Mouse (Mus musculus): ENCODE results near the gene Adh7. TPM values are rescaled to one million over a fixed set of nuclear protein-coding genes. Genes with fewer than 3 reads are reported as not detected.

Adh7 gene
- polyA plus RNA-seq, 1 experiment = not detected

DNA sequence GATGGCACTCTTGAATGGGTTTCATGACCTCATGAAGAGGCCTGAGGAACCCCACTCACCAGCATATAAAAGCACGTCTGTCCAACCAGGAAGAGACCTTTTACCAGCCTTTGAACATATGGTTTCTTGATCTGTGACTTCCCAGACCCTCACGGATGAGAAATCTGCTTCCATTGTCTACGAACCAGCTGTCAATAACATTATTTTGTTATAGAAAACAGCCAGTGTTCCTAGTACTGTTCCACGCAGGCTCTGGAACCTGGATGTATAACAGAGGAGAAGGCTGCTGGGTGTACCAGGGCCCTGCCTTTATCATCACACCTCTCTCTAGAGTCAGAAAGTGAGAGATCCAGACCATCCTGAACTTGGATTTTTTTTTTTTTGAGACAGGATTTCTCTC, 29.7 kb downstream of the Adh7 start:
- Histone ChIP-seq H3K9me3 (no peaks in the 10 kb centered on the region), H3K27me3 (replicated peaks) (peaks cover 8% of the 10 kb centered on the region), H3K4me1 (no peaks in the 10 kb centered on the region), H3K36me3 (replicated peaks; ENCODE audit: low read length) (no peaks in the 10 kb centered on the region), H3K4me3 (replicated peaks) (no peak overlapping the region)
- TF ChIP-seq GATA1 (IDR thresholded peaks at IDR 0.05; ENCODE audit: borderline replicate concordance, low read length) = no peak
- TF ChIP-seq FLI1 (IDR thresholded peaks at IDR 0.05; ENCODE audit: low read length) = no peak

DNA sequence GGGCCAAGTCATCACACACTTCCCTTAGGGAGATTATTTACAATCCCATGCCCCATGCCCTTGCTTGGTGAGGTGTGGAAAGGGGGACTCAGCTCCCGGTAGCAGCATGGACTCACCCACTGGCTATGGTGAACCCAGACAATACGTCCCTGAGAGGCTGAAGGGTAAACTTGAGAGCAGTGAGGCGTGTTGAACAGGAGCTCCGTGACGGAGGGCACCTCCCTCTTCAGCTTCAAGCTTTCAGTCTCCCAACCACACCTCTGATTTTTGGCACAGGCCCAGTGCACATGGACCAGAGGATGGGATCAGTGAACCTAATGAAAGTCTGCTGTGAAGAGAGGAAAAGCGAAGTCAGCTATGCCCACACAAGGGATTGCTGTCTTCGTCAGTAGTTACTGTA, 30.5 kb downstream of the Adh7 start:
- TF ChIP-seq GATA1 (IDR thresholded peaks at IDR 0.05; ENCODE audit: borderline replicate concordance, low read length) (no peak), FLI1 (IDR thresholded peaks at IDR 0.05; ENCODE audit: low read length) (no peak)
- Histone ChIP-seq H3K36me3 (replicated peaks; ENCODE audit: low read length) (no peaks in the 10 kb centered on the region), H3K4me3 (replicated peaks) (no peak overlapping the region), H3K27me3 (replicated peaks) (peaks cover 5% of the 10 kb centered on the region), H3K9me3 (no peaks in the 10 kb centered on the region), H3K4me1 (no peaks in the 10 kb centered on the region)

DNA sequence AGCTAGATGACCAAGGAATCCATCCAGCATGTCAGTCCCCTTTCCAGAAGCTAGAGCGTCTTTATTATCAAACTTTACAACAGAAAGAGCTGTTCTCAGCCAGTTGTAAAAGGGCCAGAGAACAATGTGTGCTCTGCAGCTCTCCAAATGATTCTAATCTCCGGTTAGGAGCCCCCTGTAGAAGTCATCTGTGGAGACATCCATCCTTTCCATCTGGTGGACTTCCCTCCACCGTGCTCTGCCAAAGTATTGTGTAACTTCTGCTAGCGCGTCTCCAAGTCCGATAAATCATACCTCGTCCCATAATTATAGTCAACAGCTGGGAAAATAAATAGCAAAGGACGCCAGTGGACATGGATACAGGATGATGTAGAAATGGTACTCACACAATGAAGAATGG, 31.2 kb downstream of the Adh7 start:
- Histone ChIP-seq H3K4me3 (replicated peaks) (no peak overlapping the region), H3K4me1 (no peaks in the 10 kb centered on the region), H3K27me3 (replicated peaks) (peaks cover 5% of the 10 kb centered on the region), H3K9me3 (no peaks in the 10 kb centered on the region), H3K36me3 (replicated peaks; ENCODE audit: low read length) (no peaks in the 10 kb centered on the region)
- TF ChIP-seq GATA1 (IDR thresholded peaks at IDR 0.05; ENCODE audit: borderline replicate concordance, low read length) (no peak), FLI1 (IDR thresholded peaks at IDR 0.05; ENCODE audit: low read length) (no peak)

DNA sequence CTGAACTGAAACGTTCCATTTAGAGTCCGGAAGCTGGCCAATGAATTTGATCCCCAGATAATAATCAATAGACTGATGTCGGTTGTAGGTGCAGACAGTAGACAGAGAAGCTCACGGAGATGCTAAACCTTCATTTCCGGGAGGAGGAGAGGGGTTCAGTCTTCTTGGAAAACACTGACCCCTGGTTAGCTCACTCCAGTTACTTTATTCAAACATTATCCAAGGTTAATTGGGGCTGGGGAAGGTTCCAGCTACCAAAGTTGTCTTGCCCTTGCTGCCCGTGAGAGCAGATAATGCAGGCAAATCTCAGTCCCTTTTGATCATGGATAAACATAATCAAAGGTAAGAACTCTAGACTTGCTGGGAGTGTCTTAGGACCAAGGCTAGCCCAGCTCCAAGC, 33.6 kb downstream of the Adh7 start:
- Histone ChIP-seq H3K36me3 (replicated peaks; ENCODE audit: low read length) (no peaks in the 10 kb centered on the region), H3K4me3 (replicated peaks) (no peak overlapping the region), H3K27me3 (replicated peaks) (peaks cover 5% of the 10 kb centered on the region), H3K9me3 (no peaks in the 10 kb centered on the region), H3K4me1 (no peaks in the 10 kb centered on the region)
- TF ChIP-seq FLI1 (IDR thresholded peaks at IDR 0.05; ENCODE audit: low read length) (no peak), GATA1 (IDR thresholded peaks at IDR 0.05; ENCODE audit: borderline replicate concordance, low read length) (no peak)

DNA sequence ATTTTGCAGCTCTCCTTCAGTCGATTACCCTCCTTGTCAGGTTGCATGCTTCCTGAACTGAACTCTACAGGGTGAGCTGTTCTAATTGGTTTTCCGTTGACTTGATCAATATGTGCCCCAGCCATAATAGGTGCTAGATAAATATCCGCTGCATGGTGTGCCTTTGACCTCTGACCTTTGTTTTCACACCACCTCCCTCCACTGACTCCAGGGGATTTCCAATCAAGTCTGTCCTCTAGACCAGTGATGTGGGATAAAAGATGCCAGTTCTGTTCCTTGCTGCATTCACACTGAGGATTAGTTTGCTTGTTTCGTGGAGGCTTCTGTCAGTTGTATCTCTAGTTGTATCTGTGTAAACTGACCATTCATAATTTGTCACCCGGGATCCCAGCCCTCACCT, 36.6 kb downstream of the Adh7 start:
- Histone ChIP-seq H3K4me3 (replicated peaks) (no peak overlapping the region), H3K27me3 (replicated peaks) (no peaks in the 10 kb centered on the region), H3K4me1 (no peaks in the 10 kb centered on the region), H3K36me3 (replicated peaks; ENCODE audit: low read length) (no peaks in the 10 kb centered on the region), H3K9me3 (no peaks in the 10 kb centered on the region)
- TF ChIP-seq GATA1 (IDR thresholded peaks at IDR 0.05; ENCODE audit: borderline replicate concordance, low read length) (no peak), FLI1 (IDR thresholded peaks at IDR 0.05; ENCODE audit: low read length) (no peak)

DNA sequence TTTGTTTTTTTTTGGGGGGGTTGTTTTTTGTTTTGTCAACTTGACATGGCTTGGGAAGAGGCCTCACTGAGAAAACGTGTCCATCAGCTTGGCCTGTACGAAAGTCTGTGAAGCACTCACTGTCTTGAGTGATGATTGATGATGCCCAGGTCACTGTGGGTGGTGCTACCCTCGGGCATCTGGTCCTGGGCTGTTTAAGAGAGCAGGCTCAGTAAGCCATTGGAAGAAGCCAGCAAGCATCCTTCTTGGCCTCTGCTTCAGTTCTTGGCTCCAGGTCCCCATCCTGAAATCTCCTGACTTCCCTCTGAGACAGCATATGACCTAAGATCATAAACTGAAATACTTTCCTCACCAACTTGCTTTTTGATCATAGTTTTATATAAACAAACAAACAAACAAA, 37.8 kb downstream of the Adh7 start:
- no peak for TF ChIP-seq FLI1 (IDR thresholded peaks at IDR 0.05; ENCODE audit: low read length)
- no peak for TF ChIP-seq GATA1 (IDR thresholded peaks at IDR 0.05; ENCODE audit: borderline replicate concordance, low read length)
- Histone ChIP-seq H3K4me1 (no peaks in the 10 kb centered on the region), H3K36me3 (replicated peaks; ENCODE audit: low read length) (no peaks in the 10 kb centered on the region), H3K4me3 (replicated peaks) (no peak overlapping the region), H3K9me3 (no peaks in the 10 kb centered on the region), H3K27me3 (replicated peaks) (no peaks in the 10 kb centered on the region)

DNA sequence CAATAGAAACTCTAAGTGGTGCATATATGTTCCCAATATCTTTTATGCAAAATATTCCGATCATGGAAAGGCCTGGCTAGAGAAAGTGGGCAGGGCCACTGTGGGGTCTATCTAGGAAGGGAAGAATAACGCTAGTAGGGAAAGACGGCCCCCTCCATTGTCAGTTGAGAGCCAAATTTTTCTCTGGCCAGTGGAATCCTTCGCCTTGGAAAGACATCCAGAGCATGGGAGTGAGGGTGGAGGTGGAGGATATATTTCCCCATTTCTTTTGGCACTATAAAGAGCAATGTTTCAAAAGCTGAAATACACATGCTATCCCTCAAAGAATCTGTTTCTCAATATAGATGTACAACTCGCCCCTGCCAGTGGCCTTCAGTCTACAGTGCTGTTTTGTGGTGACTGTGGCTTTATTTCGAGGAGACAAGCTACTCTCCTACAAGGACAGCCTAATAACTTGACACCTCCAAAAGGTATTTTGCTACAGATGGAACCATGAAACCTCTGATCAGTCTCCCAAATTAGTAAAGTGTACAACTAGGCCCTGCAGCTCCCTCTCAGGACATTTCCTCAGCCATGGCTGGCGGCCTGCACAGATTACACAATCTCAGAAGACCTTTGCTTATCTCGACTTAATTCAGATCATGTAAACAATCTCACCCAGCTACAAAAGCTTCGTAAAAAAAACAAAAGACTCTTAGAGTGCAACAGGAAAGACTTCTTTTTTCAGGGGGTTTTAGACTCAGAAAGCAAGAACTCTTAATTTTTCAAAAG, 38.4 kb downstream of the Adh7 start:
- Histone ChIP-seq H3K4me1 (no peaks in the 10 kb centered on the region), H3K9me3 (no peaks in the 10 kb centered on the region), H3K36me3 (replicated peaks; ENCODE audit: low read length) (no peaks in the 10 kb centered on the region), H3K27me3 (replicated peaks) (no peaks in the 10 kb centered on the region), H3K4me3 (replicated peaks) (no peak overlapping the region)
- no peak for TF ChIP-seq GATA1 (IDR thresholded peaks at IDR 0.05; ENCODE audit: borderline replicate concordance, low read length)
- no peak for TF ChIP-seq FLI1 (IDR thresholded peaks at IDR 0.05; ENCODE audit: low read length)

DNA sequence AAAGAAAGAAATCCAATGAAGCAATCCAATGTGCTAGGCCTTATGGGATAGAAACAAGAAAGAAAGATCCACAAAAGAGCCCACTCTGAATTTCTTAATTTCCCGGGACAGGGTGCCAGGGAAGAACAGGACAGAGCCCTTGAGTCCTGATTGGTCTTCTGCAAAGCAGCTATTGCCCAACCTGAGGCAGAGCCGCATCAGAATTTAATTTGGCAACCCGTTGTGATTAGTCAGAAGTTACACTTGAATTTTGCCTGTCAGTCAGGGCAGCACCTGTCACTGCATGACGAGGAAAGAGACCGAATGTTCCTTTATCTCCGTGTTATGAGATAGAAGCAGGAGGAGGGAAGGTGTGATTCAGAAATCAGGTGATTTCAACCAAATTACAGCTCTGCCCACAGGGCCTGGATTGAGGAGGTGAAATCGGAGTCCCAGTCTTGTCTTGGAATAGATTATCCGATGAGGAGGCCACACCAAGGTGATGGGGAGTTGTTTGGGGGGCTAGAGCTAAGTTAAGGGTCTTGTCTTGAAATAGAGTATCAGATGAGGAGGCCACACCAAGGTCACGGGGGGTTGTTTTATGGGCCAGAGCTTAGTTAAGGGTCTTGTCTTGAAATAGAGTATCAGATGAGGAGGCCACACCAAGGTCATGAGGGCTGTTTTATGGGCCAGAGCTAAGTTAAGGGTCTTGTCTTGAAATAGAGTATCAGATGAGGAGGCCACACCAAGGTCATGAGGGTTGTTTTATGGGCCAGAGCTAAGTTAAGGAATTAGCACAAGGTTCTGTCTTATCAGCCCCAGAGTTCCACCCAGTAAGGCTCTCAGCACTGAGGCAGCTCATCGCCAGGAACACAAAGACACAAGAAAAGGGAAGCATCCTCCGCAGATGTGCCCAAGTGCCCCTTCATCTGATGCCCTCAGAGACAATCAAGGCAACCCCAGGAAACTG, 43.4 kb downstream of the Adh7 start, which contains the start of gene Adh1:
Gene Adh1, plus strand, starts transcription at position 271 of the 949 bp plus-strand sequence.
- Histone ChIP-seq H3K9me3 (no peaks in the 10 kb centered on the region), H3K4me1 (no peaks in the 10 kb centered on the region), H3K4me3 (replicated peaks) (no peak within 1 kb of the TSS), H3K27me3 (replicated peaks) (no peaks in the 10 kb centered on the region), H3K36me3 (replicated peaks; ENCODE audit: low read length) (no peaks in the 10 kb centered on the region)
- TF ChIP-seq FLI1 (IDR thresholded peaks at IDR 0.05; ENCODE audit: low read length) = no peak
- TF ChIP-seq GATA1 (IDR thresholded peaks at IDR 0.05; ENCODE audit: borderline replicate concordance, low read length) = no peak

DNA sequence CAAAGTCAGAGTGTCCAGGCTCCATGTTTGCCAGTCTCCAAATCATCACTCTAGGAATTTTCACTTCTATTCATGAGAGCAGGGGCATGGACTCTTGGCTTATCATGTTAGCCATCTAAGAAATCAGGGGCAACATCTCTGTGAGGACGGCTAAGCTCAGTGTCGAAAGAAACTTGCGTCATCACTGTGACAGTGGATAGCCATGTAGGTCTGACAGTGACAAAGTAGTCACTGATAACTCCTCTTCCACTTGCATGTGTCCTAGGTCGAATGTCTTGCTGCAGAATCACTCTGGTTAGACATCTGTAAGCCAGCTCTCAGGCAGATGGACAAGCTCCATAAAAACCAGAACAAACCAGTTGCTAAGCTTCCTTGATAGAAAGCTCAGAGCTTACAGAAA, 45.0 kb downstream of the Adh7 start:
- TF ChIP-seq GATA1 (IDR thresholded peaks at IDR 0.05; ENCODE audit: borderline replicate concordance, low read length) (no peak), FLI1 (IDR thresholded peaks at IDR 0.05; ENCODE audit: low read length) (no peak)
- H3K9me3 ChIP-seq = no peaks in the 10 kb centered on the region

More for the DNA sequence above, 45.0 kb downstream of the Adh7 start:
- Histone ChIP-seq H3K4me3 (replicated peaks) (no peak overlapping the region), H3K36me3 (replicated peaks; ENCODE audit: low read length) (no peaks in the 10 kb centered on the region), H3K4me1 (no peaks in the 10 kb centered on the region), H3K27me3 (replicated peaks) (no peaks in the 10 kb centered on the region)

Measured in megakaryocyte, embryonic 14.5 days (primary cell).